Mouse (Mus musculus) stomach, embryonic 15.5 days (tissue): ENCODE measurements around the gene Twsg1. TPM values are rescaled to one million over a fixed set of nuclear protein-coding genes. Genes with fewer than 3 reads are reported as not detected.

Experiments used
- ATAC-seq: fragments of 200-750 bp; cut with Nextera tagmentation; 2 replicates; pipeline ENCODE4 v1.8.0; 2017; ENCODE audit warnings: low read depth, moderate number of reproducible peaks, moderate TSS enrichment; ENCODE audit not compliant: insufficient read depth, low FRiP score
- H3K27ac ChIP-seq: fragments of 300-500 bp; sonication (generic); 2 replicates; pipeline ENCODE4 v1.5.1; 2015; ENCODE audit warnings: mild to moderate bottlenecking, inconsistent platforms
- H3K27me3 ChIP-seq: fragments of 300-500 bp; sonication (generic); replicated peaks from 2 replicates; pipeline ENCODE4 v1.6.1; 2015; ENCODE audit warnings: inconsistent platforms
- H3K36me3 ChIP-seq: fragments of 300-500 bp; sonication (generic); 2 replicates; pipeline ENCODE4 v1.6.1; 2015; ENCODE audit warnings: inconsistent platforms
- H3K4me1 ChIP-seq: fragments of 300-500 bp; sonication (generic); 2 replicates; pipeline ENCODE4 v1.6.1; 2015; ENCODE audit warnings: inconsistent platforms
- H3K4me2 ChIP-seq: fragments of 300-500 bp; sonication (generic); 2 replicates; pipeline ENCODE4 v1.6.1; 2015; ENCODE audit warnings: mild to moderate bottlenecking, inconsistent platforms
- H3K4me3 ChIP-seq: fragments of 300-500 bp; sonication (generic); replicated peaks from 2 replicates; pipeline ENCODE4 v1.5.1; 2015; ENCODE audit warnings: inconsistent platforms
- H3K9ac ChIP-seq: fragments of 300-500 bp; sonication (generic); 2 replicates; pipeline ENCODE4 v1.6.1; 2015; ENCODE audit warnings: inconsistent platforms
- H3K9me3 ChIP-seq: fragments of 300-500 bp; sonication (generic); 2 replicates; pipeline ENCODE4 v1.6.1; 2016; ENCODE audit warnings: inconsistent platforms
- WGBS: fragments of 180-500 bp; shearing (Covaris S2); methylation state at CpG from one replicate; pipeline ENCODE4 v1.1.7; 2015; 5-methylcytosine and 5-hydroxymethylcytosine counted together
- polyA plus RNA-seq: library from polyadenylated mRNA; unstranded; fragments of >200 nt; fragmentation: Nextera tagmentation; extraction: Ambion mirVana; gene quantifications from 2 replicates; pipeline ENCODE4 v1.2.1, GENCODE M21; 2015

The Twsg1 gene
- polyA plus RNA-seq, 1 experiment from 2014 or later = 118 TPM

- Histone ChIP-seq H3K27ac (peak overlapping the region; percentile 75), H3K9ac (no peak overlapping the region), H3K9me3 (no peaks in the 10 kb centered on the region), H3K4me1 (peaks cover 14% of the 10 kb centered on the region), H3K4me3 (no peak overlapping the region), H3K4me2 (peak overlapping the region; percentile 19; the same call in 1 of the 2 replicates), H3K36me3 (no peaks in the 10 kb centered on the region), H3K27me3 (no peaks in the 10 kb centered on the region)
- ATAC-seq = peak; percentile 69
- WGBS = 38% methylated on average over 11 of the region's 11 CpGs
Measured at GRCm38 (mm10) chr17:65906895-65907401, 44.1 kb downstream of the Twsg1 start.

DNA sequence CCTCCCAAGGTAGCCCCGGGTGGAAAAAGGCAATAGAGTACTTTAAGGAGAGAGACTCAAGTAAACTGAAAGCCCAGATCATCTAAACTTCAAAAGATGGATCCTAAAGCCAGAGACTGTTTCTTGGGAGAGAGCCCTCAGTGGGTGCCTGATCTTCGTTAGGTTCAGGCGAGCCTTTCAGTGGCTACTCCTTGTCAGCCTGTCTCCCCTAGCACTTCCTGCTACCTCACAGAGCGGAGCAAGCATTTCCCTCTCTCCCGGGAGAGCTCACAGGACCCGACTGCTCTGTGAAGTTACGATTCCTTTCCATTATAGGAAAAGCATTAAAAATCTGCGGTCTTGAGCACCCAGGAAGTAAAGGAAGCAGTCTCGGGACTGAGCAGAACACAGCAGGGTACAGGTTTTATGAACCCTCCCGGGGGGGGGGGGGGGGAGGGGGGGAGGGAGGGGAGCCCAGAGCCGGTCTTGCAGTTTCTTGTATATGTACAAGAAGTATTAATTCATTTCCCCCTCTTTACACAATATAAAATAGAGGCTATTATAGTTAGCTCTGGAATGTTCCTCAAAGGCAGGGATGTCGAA lies 44.6 kb downstream of the Twsg1 start:
- 26% methylated on average over 12 of the region's 12 CpGs for WGBS
- H3K4me3 ChIP-seq = no peak overlapping the region
- H3K9me3 ChIP-seq = no peaks in the 10 kb centered on the region
- ATAC-seq = peak; percentile 30; the same call in 1 of the 2 replicates
- peak overlapping the region; percentile 75 for H3K27ac ChIP-seq
- no peaks in the 10 kb centered on the region for H3K36me3 ChIP-seq
- H3K4me2 ChIP-seq = peak overlapping the region; percentile 19; the same call in 1 of the 2 replicates
- H3K27me3 ChIP-seq = no peaks in the 10 kb centered on the region
- H3K4me1 ChIP-seq = peaks cover 14% of the 10 kb centered on the region
- H3K9ac ChIP-seq = no peak overlapping the region

- Histone ChIP-seq H3K27ac (peak overlapping the region; percentile 75; the same call in 1 of the 2 replicates), H3K4me1 (peaks cover 14% of the 10 kb centered on the region), H3K9ac (no peak overlapping the region), H3K4me2 (no peak overlapping the region), H3K36me3 (no peaks in the 10 kb centered on the region), H3K9me3 (no peaks in the 10 kb centered on the region), H3K27me3 (no peaks in the 10 kb centered on the region), H3K4me3 (no peak overlapping the region)
- ATAC-seq = no peak
- WGBS = 81% methylated on average over 14 of the region's 14 CpGs
Measured at GRCm38 (mm10) chr17:65905241-65905640, 45.8 kb downstream of the Twsg1 start.

DNA sequence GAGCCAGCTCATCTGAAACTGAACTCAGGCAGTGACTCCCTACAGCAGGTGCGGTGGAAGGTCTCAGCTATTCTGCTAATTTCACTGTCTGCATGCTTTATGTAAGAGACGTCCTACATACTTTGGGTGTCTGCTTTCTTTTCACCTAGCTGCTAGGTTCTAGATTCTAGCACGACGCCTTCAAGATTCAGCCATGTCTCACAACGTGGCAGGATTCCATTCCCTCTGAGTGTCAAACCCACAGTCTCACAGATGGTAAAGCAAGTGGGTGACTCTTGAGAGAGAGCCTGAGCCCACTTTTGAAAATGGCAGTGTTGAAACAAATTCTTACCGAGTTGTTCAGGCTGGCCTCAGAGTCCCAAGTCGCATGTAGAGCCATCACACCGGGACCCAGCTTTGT lies 47.2 kb downstream of the Twsg1 start:
- Histone ChIP-seq H3K36me3 (no peaks in the 10 kb centered on the region), H3K9ac (no peak overlapping the region), H3K4me1 (peaks cover 14% of the 10 kb centered on the region), H3K4me3 (no peak overlapping the region), H3K4me2 (no peak overlapping the region), H3K9me3 (no peaks in the 10 kb centered on the region), H3K27ac (no peak overlapping the region), H3K27me3 (no peaks in the 10 kb centered on the region)
- 93% methylated on average over 8 of the region's 8 CpGs for WGBS
- no peak for ATAC-seq

DNA sequence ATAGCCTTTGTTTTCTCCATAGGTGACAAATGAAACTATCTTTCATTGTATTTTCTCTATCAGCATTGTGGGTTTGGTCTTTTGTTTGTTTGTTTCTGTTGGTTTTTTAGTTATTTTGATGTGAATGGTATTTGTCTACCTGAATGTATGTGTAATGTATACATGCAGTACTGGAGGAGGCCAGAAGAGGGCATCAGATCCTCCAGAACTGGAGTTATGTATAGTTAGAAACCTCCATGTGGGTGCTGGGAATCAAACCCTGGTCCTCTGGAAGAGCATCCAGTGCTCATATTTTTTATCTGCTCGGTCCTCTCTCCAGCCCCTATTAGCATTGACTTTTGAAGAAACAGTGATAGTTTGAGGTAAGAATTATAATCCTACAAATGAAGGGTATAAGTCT lies 48.0 kb downstream of the Twsg1 start:
- no peak for ATAC-seq
- 91% methylated on average over 1 of the region's 1 CpGs for WGBS
- H3K27ac ChIP-seq = no peak overlapping the region

DNA sequence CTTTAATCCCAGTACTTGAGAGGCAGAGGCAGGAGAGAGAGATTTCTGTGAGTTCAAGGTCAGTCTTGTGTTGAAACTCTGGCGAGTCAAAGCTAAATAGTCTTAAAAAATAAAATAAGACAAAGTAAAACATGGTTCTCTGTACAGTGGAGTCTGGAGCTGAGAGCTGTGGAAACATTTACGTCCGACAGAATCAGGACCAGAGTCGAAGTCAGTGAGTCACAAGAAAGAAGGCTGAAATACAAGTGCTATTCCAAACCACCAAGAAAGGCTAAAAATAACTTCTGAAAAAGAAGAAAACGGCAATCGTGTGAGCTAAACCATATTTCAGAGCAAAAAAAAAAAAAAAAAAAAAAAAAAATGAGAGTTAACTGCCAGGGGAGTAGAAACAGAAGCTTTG lies 48.7 kb downstream of the Twsg1 start:
- Histone ChIP-seq H3K4me1 (peaks cover 14% of the 10 kb centered on the region), H3K27me3 (no peaks in the 10 kb centered on the region), H3K27ac (no peak overlapping the region), H3K9ac (no peak overlapping the region), H3K36me3 (no peaks in the 10 kb centered on the region), H3K4me3 (no peak overlapping the region), H3K9me3 (no peaks in the 10 kb centered on the region), H3K4me2 (no peak overlapping the region)
- no peak for ATAC-seq
- 76% methylated on average over 6 of the region's 6 CpGs for WGBS

More for the DNA sequence above, 48.0 kb downstream of the Twsg1 start:
- no peak overlapping the region for H3K4me3 ChIP-seq
- H3K4me1 ChIP-seq = peaks cover 14% of the 10 kb centered on the region
- H3K9me3 ChIP-seq = no peaks in the 10 kb centered on the region
- no peaks in the 10 kb centered on the region for H3K27me3 ChIP-seq
- H3K4me2 ChIP-seq = no peak overlapping the region
- H3K36me3 ChIP-seq = no peaks in the 10 kb centered on the region
- H3K9ac ChIP-seq = no peak overlapping the region

DNA sequence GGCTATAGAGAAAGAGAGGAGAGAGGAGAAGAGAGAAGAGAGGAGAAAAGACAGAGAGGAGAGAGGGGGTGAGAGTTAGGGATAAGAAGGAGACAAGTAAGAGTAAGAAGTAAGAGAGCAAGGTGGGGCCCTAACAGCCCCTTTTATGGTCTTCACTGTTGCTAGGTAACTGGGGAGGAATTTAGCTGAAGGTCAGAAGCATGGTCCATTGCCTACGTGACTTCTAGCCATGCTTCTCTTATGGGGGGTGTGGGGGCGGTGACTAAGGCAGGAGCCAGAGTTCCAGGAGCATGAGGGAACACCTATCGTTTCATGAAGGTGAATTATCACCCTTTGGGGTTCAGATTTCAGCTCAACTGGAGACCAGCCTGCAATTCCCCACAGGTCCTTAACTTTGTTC lies 55.0 kb downstream of the Twsg1 start:
- Histone ChIP-seq H3K4me1 (no peaks in the 10 kb centered on the region), H3K36me3 (no peaks in the 10 kb centered on the region), H3K27me3 (no peaks in the 10 kb centered on the region), H3K9ac (no peak overlapping the region), H3K9me3 (no peaks in the 10 kb centered on the region), H3K4me3 (no peak overlapping the region), H3K4me2 (no peak overlapping the region), H3K27ac (no peak overlapping the region)
- 62% methylated on average over 3 of the region's 3 CpGs for WGBS
- ATAC-seq = no peak

GRCm38 (mm10) chr17:65889476-65889875 lies 61.5 kb downstream of the Twsg1 start:
- H3K9me3 ChIP-seq = no peaks in the 10 kb centered on the region
- no peak overlapping the region for H3K4me3 ChIP-seq
- no peak for ATAC-seq
- H3K9ac ChIP-seq = no peak overlapping the region
- 84% methylated on average over 5 of the region's 5 CpGs for WGBS
- no peaks in the 10 kb centered on the region for H3K4me1 ChIP-seq
- no peak overlapping the region for H3K4me2 ChIP-seq
- H3K27ac ChIP-seq = no peak overlapping the region
- no peaks in the 10 kb centered on the region for H3K27me3 ChIP-seq
- H3K36me3 ChIP-seq = no peaks in the 10 kb centered on the region

- H3K9me3 ChIP-seq = no peaks in the 10 kb centered on the region
- no peaks in the 10 kb centered on the region for H3K4me1 ChIP-seq
- peak overlapping the region; percentile 98; the same call in 1 of the 2 replicates for H3K27ac ChIP-seq
- no peaks in the 10 kb centered on the region for H3K36me3 ChIP-seq
- H3K4me2 ChIP-seq = peak overlapping the region; percentile 68
- H3K4me3 ChIP-seq = peak overlapping the region; percentile 88; the same call in 1 of the 2 replicates
- no peak for ATAC-seq
- WGBS = 56% methylated on average over 9 of the region's 9 CpGs
- no peaks in the 10 kb centered on the region for H3K27me3 ChIP-seq
- no peak overlapping the region for H3K9ac ChIP-seq
Measured at GRCm38 (mm10) chr17:65886571-65886970, 64.5 kb downstream of the Twsg1 start.

DNA sequence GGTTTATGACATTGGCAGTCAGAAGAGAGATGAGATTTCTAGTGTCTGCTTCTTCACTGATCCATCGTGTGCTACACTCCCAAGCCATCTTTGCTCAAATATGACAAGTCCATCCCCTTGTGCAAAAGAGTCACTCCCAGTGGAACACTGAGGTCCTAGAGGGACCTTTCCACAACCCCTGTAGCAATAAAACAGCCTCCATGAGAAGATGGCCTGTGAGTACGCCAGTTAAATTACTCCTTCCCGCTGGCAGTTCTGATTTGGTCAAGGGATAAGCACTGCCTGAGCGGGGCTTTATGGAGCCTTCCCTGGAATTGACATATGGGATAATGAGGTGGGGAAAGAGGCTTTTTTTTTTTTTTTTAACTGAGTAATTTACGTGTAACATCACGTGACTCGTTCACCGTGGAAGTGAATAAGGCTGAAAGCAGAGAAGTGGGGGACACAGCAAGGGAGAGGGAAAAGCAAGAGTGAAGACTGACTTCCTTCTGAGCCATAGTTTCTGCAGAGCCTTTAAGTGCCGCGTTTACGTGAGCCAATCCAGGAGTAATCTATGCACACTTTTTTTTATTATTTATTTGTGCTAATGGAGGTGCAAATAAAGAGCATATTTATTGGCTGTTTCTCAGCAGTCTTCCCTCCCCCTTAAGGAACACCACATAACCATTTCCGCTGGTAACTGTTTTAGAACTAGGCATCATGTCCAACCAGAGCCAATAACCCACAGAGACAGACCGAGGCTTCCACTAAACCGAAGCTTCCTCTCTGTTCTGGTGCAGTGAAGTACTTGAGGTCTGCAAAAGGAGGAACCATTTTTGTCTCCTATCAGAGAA lies 65.1 kb downstream of the Twsg1 start, which contains the start of gene Ralbp1:
Ralbp1 (minus strand) TSS at position 102 of the 833 bp plus-strand sequence.
- Histone ChIP-seq H3K4me2 (peak within 1 kb of the TSS; percentile 89), H3K9ac (peak within 1 kb of the TSS; percentile 91), H3K9me3 (no peaks in the 10 kb centered on the region), H3K27ac (peak within 1 kb of the TSS; percentile 98), H3K27me3 (no peaks in the 10 kb centered on the region), H3K36me3 (no peaks in the 10 kb centered on the region), H3K4me1 (no peaks in the 10 kb centered on the region), H3K4me3 (peak within 1 kb of the TSS; percentile 88)
- no peak for ATAC-seq
- 5% methylated on average over 14 of the region's 14 CpGs for WGBS

DNA sequence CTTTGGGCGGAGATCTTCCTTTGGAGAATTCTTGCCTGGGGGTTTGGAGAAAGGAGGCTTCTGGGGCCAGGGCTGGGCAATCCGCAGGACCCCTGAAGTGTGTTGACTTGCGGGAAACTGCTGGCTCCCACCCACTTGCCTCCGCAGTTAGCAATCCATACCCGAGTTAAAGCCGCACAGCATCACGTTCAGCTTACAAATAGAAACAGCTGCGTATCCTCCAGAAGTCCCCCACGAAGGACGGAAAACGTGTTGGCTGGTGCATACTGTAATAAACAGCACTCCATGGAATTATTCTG lies 65.7 kb downstream of the Twsg1 start:
- Histone ChIP-seq H3K27me3 (no peaks in the 10 kb centered on the region), H3K4me2 (peak overlapping the region; percentile 68), H3K36me3 (no peaks in the 10 kb centered on the region), H3K4me1 (no peaks in the 10 kb centered on the region), H3K9me3 (no peaks in the 10 kb centered on the region), H3K27ac (peak overlapping the region; percentile 98), H3K4me3 (peak overlapping the region; percentile 88), H3K9ac (peak overlapping the region; percentile 49)
- ATAC-seq = no peak
- WGBS = under 1% methylated on average over 11 of the region's 11 CpGs
